Mouse (Mus musculus) hindbrain, embryonic 16.5 days (tissue): ENCODE results near the gene Endod1. TPM values are rescaled to one million over a fixed set of nuclear protein-coding genes. Genes with fewer than 3 reads are reported as not detected.

ENCODE experiments used
- ATAC-seq: fragments of 200-750 bp; cut with Nextera tagmentation; 2 replicates; pipeline ENCODE4 v1.8.0; 2017; ENCODE audit warnings: moderate TSS enrichment, moderate library complexity
- H3K27ac ChIP-seq: fragments of 300-500 bp; sonication (generic); 2 replicates; pipeline ENCODE4 v1.5.1; 2014; ENCODE audit warnings: low read depth, mild to moderate bottlenecking, control low read depth, low read length, moderate library complexity
- H3K27me3 ChIP-seq: fragments of 300-500 bp; sonication (generic); replicated peaks from 2 replicates; pipeline ENCODE4 v1.6.1; 2014; ENCODE audit warnings: low read length; ENCODE audit not compliant: control insufficient read depth, insufficient read depth
- H3K36me3 ChIP-seq: fragments of 300-500 bp; sonication (generic); 2 replicates; pipeline ENCODE4 v1.6.1; 2014; ENCODE audit warnings: mild to moderate bottlenecking, low read length, moderate library complexity, mixed read lengths; ENCODE audit not compliant: control insufficient read depth, insufficient read depth
- H3K4me1 ChIP-seq: fragments of 300-500 bp; sonication (generic); 2 replicates; pipeline ENCODE4 v1.6.1; 2014; ENCODE audit warnings: low read depth, low read length; ENCODE audit not compliant: control insufficient read depth, insufficient read depth
- H3K4me2 ChIP-seq: fragments of 300-500 bp; sonication (generic); 2 replicates; pipeline ENCODE4 v1.6.1; 2014; ENCODE audit warnings: mild to moderate bottlenecking, low read length, control low read depth, moderate library complexity
- H3K4me3 ChIP-seq: fragments of 300-500 bp; sonication (generic); 2 replicates; pipeline ENCODE4 v1.5.1; 2014; ENCODE audit warnings: mild to moderate bottlenecking, low read length, control low read depth, moderate library complexity
- H3K9ac ChIP-seq: fragments of 300-500 bp; sonication (generic); 2 replicates; pipeline ENCODE4 v1.6.1; 2014; ENCODE audit warnings: low read depth, mild to moderate bottlenecking, control low read depth, low read length, moderate library complexity
- H3K9me3 ChIP-seq: fragments of 300-500 bp; sonication (generic); 2 replicates; pipeline ENCODE4 v1.6.1; 2014; ENCODE audit warnings: mild to moderate bottlenecking, low read length, moderate library complexity; ENCODE audit not compliant: control insufficient read depth
- WGBS: fragments of 180-500 bp; shearing (Covaris S2); extraction: QIAGEN DNeasy Blood & Tissue Kit; methylation state at CpG from one replicate; pipeline ENCODE4 v1.1.7; 2014; 5-methylcytosine and 5-hydroxymethylcytosine counted together
- polyA plus RNA-seq: library from polyadenylated mRNA; unstranded; fragments of >200 nt; fragmentation: Nextera tagmentation; extraction: Ambion mirVana; gene quantifications from 2 replicates; pipeline ENCODE4 v1.2.1, GENCODE M21; 2015

Gene Endod1
- polyA plus RNA-seq, 1 experiment from 2014 or later, result 44.9 TPM

DNA sequence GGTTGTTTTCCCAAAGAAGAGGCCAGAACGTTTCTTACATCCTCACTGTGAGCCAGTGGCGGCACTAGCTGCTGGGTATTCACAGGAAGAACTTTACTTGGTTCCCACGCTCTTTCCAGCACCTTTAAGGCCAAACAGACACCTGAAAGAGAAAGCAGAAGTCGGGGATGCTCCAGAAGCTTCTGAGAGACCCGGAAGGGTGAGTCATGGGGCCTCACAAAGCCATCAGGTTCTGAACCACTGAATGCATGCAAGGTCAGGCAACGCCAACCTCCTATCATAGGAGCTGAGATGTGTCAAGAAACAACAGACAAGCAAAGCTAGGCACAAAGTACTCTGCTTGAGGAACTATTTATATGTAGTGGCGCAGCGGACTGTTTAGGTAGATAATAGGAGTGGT lies 4.4 kb upstream of the Endod1 start:
- H3K4me1 ChIP-seq, result peaks cover 9% of the 10 kb centered on the region
- H3K4me2 ChIP-seq, result no peak overlapping the region
- H3K9me3 ChIP-seq, result no peaks in the 10 kb centered on the region
- H3K27me3 ChIP-seq, result no peaks in the 10 kb centered on the region
- ATAC-seq, result no peak
- WGBS, result 87% methylated on average over 8 of the region's 8 CpGs
- H3K36me3 ChIP-seq, result no peaks in the 10 kb centered on the region
- no peak overlapping the region for H3K4me3 ChIP-seq
- H3K9ac ChIP-seq, result no peak overlapping the region
- H3K27ac ChIP-seq, result no peak overlapping the region

DNA sequence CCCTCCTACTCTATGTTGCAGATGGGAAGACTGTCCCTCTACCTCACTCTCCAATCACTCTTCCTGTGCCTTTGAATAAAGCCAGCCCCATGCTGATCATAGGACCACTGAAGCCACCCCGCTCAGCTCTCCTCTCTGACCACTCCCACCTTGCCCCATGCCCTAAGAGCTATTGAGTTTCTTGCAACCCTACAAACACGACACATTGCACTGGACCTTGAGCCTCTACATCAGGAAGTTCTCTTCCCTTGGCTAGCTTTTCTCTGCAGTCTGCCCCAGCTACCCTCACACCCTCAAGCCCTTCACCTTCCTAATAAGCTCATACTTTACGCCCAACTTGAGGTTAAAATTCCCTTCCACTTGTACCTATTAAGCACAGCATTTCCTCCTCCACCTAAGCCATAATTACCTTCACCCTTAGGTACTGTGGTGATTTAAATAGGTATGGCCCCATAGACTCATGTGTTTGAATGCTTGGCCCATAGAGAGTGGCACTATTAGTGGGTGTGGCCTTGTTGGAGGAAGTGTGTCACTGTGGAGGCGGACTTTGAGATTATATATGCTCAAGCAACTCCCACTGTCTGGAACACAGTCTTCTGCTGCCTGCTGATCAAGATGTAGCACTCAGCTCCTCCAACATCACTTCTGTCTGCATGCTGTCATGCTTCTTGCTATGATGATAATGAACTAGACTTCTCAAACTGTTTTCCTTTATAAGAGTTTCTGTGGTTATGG lies 2.0 kb upstream of the Endod1 start:
- WGBS, result 85% methylated on average over 4 of the region's 4 CpGs
- peaks cover 18% of the 10 kb centered on the region for H3K4me1 ChIP-seq
- ATAC-seq, result no peak

GRCm38 (mm10) chr9:14382256-14382791 lies 1.0 kb upstream of the Endod1 start:
- H3K9ac ChIP-seq, result no peak overlapping the region
- H3K4me2 ChIP-seq, result no peak overlapping the region
- peaks cover 18% of the 10 kb centered on the region for H3K4me1 ChIP-seq
- no peaks in the 10 kb centered on the region for H3K9me3 ChIP-seq
- no peak overlapping the region for H3K4me3 ChIP-seq
- H3K27ac ChIP-seq, result no peak overlapping the region; the same call in 1 of the 2 replicates
- H3K36me3 ChIP-seq, result no peaks in the 10 kb centered on the region
- no peaks in the 10 kb centered on the region for H3K27me3 ChIP-seq
- no peak for ATAC-seq
- WGBS, result 80% methylated on average over 5 of the region's 5 CpGs

More for the DNA sequence above, 2.0 kb upstream of the Endod1 start:
- H3K27me3 ChIP-seq, result no peaks in the 10 kb centered on the region
- no peaks in the 10 kb centered on the region for H3K36me3 ChIP-seq
- H3K9me3 ChIP-seq, result no peaks in the 10 kb centered on the region
- H3K27ac ChIP-seq, result no peak overlapping the region
- no peak overlapping the region for H3K9ac ChIP-seq
- no peak overlapping the region for H3K4me3 ChIP-seq
- H3K4me2 ChIP-seq, result no peak overlapping the region

- Histone ChIP-seq H3K9me3 (no peaks in the 10 kb centered on the region), H3K4me2 (peak overlapping the region; percentile 90), H3K9ac (peak overlapping the region; percentile 93), H3K4me3 (peak overlapping the region; percentile 58), H3K36me3 (no peaks in the 10 kb centered on the region), H3K27me3 (no peaks in the 10 kb centered on the region), H3K4me1 (peaks cover 18% of the 10 kb centered on the region), H3K27ac (peak overlapping the region; percentile 92)
- peak; percentile 95 for ATAC-seq
- under 1% methylated on average over 73 of the region's 76 CpGs for WGBS
These were observed 671 bp downstream of the Endod1 start for GRCm38 (mm10) chr9:14380386-14381285.

- H3K27ac ChIP-seq, result peak overlapping the region; percentile 92
- H3K4me1 ChIP-seq, result peaks cover 18% of the 10 kb centered on the region
- ATAC-seq, result no peak
- H3K9ac ChIP-seq, result peak overlapping the region; percentile 93
- no peaks in the 10 kb centered on the region for H3K36me3 ChIP-seq
- WGBS, result 31% methylated on average over 8 of the region's 8 CpGs
- peak overlapping the region; percentile 90 for H3K4me2 ChIP-seq
- no peaks in the 10 kb centered on the region for H3K27me3 ChIP-seq
- peak overlapping the region; percentile 58 for H3K4me3 ChIP-seq
- H3K9me3 ChIP-seq, result no peaks in the 10 kb centered on the region
These were observed 1.4 kb downstream of the Endod1 start for GRCm38 (mm10) chr9:14379769-14380385.

GRCm38 (mm10) chr9:14378151-14378550 lies 3.2 kb downstream of the Endod1 start:
- Histone ChIP-seq H3K27ac (no peak overlapping the region), H3K4me1 (peaks cover 18% of the 10 kb centered on the region), H3K4me3 (no peak overlapping the region), H3K36me3 (no peaks in the 10 kb centered on the region), H3K4me2 (no peak overlapping the region), H3K27me3 (no peaks in the 10 kb centered on the region), H3K9ac (no peak overlapping the region), H3K9me3 (no peaks in the 10 kb centered on the region)
- ATAC-seq, result no peak
- WGBS, result 89% methylated on average over 2 of the region's 2 CpGs

DNA sequence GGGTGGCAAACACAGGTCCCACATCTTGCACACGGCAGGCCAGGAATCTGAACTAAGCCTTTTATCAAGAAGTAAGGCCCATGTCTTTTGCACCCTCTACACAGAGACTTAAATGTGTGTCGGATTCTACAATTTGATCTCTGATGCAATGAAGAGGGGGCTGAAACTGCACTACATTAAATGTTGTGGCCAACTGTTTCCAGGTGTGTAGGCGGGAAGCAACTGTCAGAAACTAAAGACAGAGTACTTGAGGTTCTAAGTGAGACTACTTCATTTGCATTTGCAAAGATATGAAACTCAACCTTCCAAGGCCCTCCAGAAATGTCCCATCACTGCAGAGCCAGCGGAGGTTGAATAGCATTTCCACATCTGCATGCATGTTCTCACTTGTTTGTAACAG lies 5.2 kb downstream of the Endod1 start:
- Histone ChIP-seq H3K36me3 (no peaks in the 10 kb centered on the region), H3K9me3 (no peaks in the 10 kb centered on the region), H3K9ac (no peak overlapping the region), H3K4me1 (peaks cover 9% of the 10 kb centered on the region), H3K27me3 (no peaks in the 10 kb centered on the region), H3K27ac (no peak overlapping the region), H3K4me3 (no peak overlapping the region), H3K4me2 (no peak overlapping the region)
- 90% methylated on average over 4 of the region's 4 CpGs for WGBS
- no peak for ATAC-seq

DNA sequence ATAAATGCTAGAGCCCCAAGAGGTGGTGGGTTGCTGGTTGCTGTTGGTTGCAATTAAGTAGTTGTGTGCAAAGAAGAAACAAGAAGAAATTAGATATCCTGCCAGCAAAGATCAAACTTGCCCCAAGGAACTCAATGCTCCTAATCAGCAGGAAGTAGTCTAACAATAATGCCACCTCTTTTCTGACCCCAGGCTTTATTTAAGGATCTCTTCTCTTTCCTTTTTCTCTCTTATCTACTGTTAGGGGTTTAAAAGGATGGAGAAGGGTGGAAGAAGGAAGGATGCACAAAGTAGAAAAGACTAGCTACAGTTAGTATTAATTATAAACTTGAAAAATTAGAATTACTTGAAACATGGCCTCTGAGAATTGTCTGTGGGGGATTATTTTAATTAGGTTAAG lies 8.9 kb downstream of the Endod1 start:
- no peaks in the 10 kb centered on the region for H3K9me3 ChIP-seq

GRCm38 (mm10) chr9:14369271-14369670 lies 12.0 kb downstream of the Endod1 start:
- ATAC-seq, result no peak
- H3K4me2 ChIP-seq, result no peak overlapping the region
- H3K27ac ChIP-seq, result no peak overlapping the region
- no peaks in the 10 kb centered on the region for H3K27me3 ChIP-seq
- H3K4me3 ChIP-seq, result no peak overlapping the region
- no peaks in the 10 kb centered on the region for H3K9me3 ChIP-seq
- no peak overlapping the region for H3K9ac ChIP-seq
- no peaks in the 10 kb centered on the region for H3K4me1 ChIP-seq
- no peaks in the 10 kb centered on the region for H3K36me3 ChIP-seq

More for the DNA sequence above, 8.9 kb downstream of the Endod1 start:
- no peak overlapping the region for H3K4me2 ChIP-seq
- no peaks in the 10 kb centered on the region for H3K4me1 ChIP-seq
- no peak for ATAC-seq
- H3K9ac ChIP-seq, result no peak overlapping the region
- H3K27me3 ChIP-seq, result no peaks in the 10 kb centered on the region
- no peak overlapping the region for H3K4me3 ChIP-seq
- H3K36me3 ChIP-seq, result no peaks in the 10 kb centered on the region
- no peak overlapping the region for H3K27ac ChIP-seq
